Mouse (Mus musculus): ENCODE data around the gene Kdm5b. TPM values are rescaled to one million over a fixed set of nuclear protein-coding genes. Genes with fewer than 3 reads are reported as not detected.
A peak's percentile ranks its signal among the peaks of the same experiment; 100 is the strongest.

Gene Kdm5b
- total RNA-seq, 2 experiments from 2014 or later: 98.4 to 107 TPM

- intact Hi-C loops (cut with DNase I): no loop called here
- DNase-seq: no peak
These were observed 17.6 kb downstream of the Kdm5b start for GRCm38 (mm10) chr1:134577384-134578120.

DNA sequence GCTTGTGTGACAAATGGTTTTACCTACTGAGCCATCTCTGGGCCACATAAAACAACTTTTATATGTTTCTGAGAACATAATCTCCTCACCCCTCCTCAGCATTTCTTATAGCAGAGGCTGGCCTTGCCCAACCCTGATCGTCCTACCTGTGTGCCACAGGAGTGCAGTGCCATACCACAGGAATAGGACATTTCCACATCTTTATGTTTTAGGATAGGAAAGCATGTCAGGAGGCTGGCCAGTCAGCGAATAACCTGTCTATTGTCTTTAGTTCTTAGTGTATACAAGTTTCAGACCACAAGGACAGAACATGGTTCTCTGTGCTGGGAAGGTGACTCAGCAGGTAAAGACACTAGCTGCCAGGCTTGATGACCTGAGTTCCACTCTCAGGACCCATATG lies 20.8 kb downstream of the Kdm5b start:
- DNase-seq: no peak
- intact Hi-C loops (cut with DNase I): no loop called here

- DNase-seq: no peak
- intact Hi-C loops (cut with DNase I): no loop called here
These were observed 23.6 kb downstream of the Kdm5b start for GRCm38 (mm10) chr1:134583560-134583959.

DNA sequence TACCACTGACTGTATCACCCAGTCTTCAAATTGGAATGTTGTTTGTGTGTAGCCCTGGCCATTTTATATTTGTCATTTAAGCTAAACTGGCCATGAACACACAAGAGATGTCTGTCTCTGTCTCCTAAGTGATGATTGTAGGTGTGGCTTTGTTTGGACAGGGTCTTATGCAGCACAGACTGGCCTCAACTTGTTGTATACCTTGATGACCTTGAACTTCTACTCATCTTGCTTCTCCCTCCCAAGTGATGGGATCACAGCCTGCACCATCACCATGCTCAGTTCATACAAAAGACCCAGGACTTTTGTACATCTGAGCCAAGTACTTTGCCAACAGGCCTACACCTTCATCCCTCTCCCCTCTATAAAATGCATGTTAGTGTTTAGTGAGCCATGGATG lies 29.7 kb downstream of the Kdm5b start:
- DNase-seq: no peak
- intact Hi-C loops (cut with DNase I): no loop called here

DNA sequence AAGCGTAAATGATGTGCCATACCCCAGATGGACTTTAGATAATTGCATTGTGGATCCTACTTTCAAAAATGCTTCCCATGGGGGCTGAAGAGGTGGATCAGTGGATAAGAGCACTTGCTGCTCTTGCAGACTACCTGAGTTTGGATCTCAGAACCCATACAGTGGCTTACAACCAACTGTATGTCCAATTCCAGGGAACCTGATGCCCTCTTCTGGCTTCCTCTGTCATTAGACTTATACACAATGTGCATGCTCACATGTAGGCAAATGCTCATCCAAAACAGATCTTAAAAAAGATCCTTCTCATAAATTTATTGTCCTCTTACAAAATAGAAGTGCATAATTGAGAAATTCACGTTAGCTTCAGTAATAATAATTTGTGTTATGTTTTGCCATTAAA lies 31.8 kb downstream of the Kdm5b start:
- no peak for DNase-seq
- intact Hi-C loops (cut with DNase I): no loop called here

DNA sequence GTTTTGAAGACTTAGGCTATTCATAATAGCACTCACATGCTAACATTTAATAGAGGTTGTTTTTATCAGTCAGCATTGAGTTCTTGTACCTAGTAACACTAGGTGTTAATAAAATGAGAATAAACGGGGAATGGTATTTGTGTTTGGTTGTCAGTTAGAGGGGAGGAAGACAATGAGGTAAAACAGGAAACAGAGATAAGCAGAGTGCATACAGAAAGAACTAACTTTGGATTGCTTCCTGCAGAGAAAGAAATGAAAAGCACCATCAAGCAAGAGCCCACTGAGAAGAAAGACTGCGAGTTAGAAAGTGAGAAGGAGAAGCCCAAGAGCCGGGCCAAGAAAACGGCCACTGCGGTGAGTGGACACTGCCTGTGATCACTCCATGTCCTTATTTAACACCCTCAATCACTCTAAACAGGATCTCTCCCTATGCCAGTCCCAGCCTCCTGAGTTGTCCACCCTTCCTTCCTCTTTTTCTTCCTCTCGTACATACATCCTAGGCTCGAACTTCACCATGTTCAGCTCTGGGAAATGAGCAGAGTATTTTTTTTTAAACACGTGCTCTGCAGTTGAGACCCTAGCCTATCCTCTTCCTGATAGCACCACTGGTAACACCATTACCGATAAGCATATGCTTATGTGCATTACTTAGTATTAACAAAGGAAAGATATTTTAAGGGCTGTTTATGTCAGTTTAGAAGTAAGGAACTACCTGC lies 37.5 kb downstream of the Kdm5b start:
- intact Hi-C loops (cut with DNase I): no loop called here
- DNase-seq: no peak

GRCm38 (mm10) chr1:134604086-134604485 lies 44.1 kb downstream of the Kdm5b start:
- DNase-seq: no peak
- intact Hi-C loops (cut with DNase I): no loop called here

GRCm38 (mm10) chr1:134605670-134606069 lies 45.7 kb downstream of the Kdm5b start:
- DNase-seq: no peak
- intact Hi-C loops (cut with DNase I): no loop called here

- intact Hi-C loops (cut with DNase I): no loop called here
- no peak for DNase-seq
These were observed 46.4 kb downstream of the Kdm5b start for GRCm38 (mm10) chr1:134606381-134606780.

DNA sequence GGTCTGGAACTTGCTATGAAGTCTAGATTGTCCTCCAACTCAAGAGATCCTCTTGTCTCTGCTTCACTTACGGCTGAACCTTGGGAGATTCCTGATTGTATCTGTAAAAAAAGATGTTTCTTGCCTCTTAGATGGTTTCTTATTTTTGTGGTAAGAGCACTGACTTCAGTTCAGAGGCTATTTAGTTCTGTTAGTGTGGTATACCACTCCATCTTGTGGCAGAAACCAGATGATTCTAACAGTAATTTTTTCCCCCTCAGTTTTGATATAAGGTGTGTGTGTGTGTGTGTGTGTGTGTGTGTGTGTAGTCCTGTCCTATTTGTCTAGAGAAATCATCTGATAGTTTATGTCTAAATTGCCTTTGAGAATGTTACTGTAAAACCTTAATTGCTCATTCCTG lies 47.3 kb downstream of the Kdm5b start:
- intact Hi-C loops (cut with DNase I): no loop called here
- DNase-seq: no peak

DNA sequence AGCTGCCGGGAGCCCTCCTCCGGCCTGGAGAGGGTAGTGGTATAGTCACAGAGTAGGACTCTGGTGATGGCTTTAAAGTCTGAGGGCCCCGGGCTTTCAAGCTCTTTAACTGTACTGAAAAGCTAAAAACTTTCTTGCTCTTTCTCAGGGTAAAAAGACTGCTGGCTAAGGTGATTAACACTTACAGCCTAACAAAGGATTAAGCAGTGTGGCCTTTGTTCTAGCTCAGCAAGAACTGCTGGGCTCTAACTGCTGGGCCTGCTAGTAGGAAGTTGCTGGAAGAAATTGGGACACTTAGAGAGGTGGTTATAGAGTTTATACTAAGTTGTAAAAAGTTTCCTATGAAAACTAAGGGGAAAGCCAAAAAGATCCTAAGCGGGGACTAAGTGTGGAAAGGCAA lies 49.2 kb downstream of the Kdm5b start:
- intact Hi-C loops (cut with DNase I): no loop called here

DNA sequence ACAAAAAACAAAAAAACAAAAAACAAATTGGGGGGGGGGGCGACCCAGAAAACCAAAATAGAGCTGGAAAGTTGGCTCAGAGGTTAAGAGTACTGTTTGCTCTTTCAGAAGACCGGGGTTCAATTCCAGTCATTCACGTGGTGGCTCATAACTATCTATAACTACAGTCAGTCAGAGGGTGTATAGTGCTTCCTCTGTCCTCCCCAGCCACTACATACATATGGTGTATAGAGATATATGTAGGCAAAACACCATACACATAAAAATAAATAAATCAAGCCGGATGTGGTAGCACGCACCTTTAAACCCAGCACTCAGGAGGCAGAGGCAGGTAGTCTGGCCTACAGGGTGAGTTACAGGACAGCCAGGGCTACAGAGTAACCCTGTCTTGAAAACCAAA lies 54.6 kb downstream of the Kdm5b start:
- DNase-seq: no peak
- intact Hi-C loops (cut with DNase I): loop anchor here (10.0 kb wide), 1 partner anchor 140 kb away; no protein-coding TSS in a partner anchor

More for the DNA sequence above, 49.2 kb downstream of the Kdm5b start:
- no peak for DNase-seq

GRCm38 (mm10) chr1:134614988-134615387 lies 55.0 kb downstream of the Kdm5b start:
- intact Hi-C loops (cut with DNase I): loop anchor here (10.0 kb wide), 1 partner anchor 140 kb away; no protein-coding TSS in a partner anchor
- DNase-seq: no peak

GRCm38 (mm10) chr1:134617656-134618055 lies 57.7 kb downstream of the Kdm5b start:
- no peak for DNase-seq
- intact Hi-C loops (cut with DNase I): loop anchor here (10.0 kb wide), 1 partner anchor 143 kb away; no protein-coding TSS in a partner anchor

GRCm38 (mm10) chr1:134625325-134625724 lies 65.4 kb downstream of the Kdm5b start:
- intact Hi-C loops (cut with DNase I): no loop called here
- DNase-seq: no peak

DNA sequence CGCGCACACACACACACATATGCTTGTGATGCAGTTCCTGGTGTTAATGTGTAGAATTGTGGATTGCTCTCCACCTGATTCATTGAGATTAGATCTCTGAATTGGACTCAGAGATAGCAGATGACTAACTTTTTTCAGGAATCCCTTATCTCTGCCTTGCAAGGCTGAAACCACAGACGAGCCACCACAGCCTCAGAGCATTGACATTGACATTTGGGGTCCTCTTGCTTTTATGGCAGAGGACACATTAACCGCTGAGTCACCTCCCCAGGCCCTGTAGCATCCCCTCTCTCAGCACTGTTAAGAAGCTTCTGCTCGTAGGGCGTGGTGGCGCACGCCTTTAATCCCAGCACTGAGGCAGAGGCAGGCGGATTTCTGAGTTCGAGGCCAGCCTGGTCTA lies 69.5 kb downstream of the Kdm5b start:
- DNase-seq: no peak
- intact Hi-C loops (cut with DNase I): no loop called here

DNA sequence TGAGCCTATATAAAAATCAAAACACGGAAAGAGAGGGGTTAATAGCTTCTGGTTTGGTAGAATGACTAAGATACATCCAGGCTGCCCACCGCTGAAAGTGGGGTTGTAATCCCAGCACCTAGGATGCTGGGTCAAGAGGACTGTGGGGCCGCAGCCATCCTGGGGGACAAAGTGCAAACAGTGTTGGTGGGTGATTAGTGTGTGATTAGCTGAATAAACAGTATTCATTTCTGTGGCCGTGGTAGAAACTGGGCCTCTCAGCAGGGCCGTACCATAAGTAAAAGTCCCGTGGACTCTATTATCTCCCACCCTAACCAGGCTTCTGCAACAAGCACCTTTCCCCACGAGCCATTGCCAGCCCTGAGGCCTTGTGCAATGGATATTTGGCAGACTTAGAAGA lies 74.3 kb downstream of the Kdm5b start:
- intact Hi-C loops (cut with DNase I): no loop called here
- DNase-seq: no peak

DNA sequence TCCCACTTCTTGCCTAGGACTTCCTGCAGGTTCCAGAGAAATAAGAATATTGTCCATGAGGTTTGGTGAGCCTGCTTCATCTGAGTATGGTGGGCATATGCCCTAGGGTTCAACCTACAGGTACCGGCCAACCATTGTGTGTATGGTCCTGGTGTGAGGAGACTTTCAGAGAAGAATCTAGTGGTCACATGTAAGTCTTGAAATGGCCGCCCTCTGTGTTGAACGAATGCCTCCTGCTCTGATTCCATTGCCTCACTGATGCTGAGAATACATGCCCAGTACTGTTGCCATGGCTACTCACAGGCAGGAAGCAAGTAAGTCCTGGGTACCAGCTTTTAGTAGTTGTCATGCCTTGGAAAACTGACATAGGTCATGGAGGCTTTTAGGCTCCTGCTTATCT lies 76.3 kb downstream of the Kdm5b start:
- no peak for DNase-seq
- intact Hi-C loops (cut with DNase I): loop anchor here (5.0 kb wide), 1 partner anchor 201 kb away; no protein-coding TSS in a partner anchor

DNA sequence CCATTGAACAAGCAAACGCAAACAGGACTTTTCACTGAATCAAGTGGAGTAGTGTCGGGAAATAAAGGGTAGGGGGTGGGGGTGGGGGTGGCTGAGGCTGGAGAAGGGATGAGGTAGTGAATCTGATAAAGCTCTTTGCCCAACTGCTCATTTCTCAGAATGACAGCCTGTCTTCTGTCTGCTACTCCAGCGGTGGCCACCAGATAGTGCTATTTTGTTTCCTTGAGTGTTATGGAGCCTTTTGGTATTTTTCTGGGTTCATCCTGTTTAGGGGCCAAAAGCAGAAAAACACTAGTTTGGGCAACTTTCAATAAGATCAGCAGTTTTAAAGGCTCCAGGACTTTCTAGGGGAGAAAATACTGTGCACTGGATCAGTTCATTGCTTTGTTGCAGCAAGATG lies 76.7 kb downstream of the Kdm5b start:
- intact Hi-C loops (cut with DNase I): loop anchor here (5.0 kb wide), 1 partner anchor 201 kb away; no protein-coding TSS in a partner anchor

GRCm38 (mm10) chr1:134638041-134638440 lies 78.1 kb downstream of the Kdm5b start:
- intact Hi-C loops (cut with DNase I): loop anchor here (2.0 to 5.0 kb wide), 2 partner anchors 199 to 217 kb away; no protein-coding TSS in a partner anchor
- no peak for DNase-seq

More for the DNA sequence above, 76.7 kb downstream of the Kdm5b start:
- peak; percentile 44 for DNase-seq

DNA sequence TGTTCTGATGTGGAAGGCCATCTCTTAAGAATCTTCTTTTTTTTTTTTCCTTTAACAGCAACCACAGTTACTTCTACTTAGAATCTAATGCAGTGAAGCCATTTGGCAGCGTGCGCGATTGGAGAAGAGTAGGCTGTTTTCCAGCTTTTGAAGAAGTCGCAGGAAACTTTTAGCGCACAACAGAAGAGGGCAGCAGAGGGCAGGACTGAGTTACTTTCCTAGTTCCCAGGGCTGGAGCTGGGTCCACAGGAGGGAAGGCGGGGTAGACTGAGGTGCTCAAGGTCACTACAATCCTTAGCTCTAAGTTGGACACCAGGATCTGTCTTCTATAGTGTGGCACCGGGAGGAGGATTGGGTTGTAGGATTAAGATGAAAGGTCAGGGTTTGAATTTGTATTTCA lies 78.6 kb downstream of the Kdm5b start:
- intact Hi-C loops (cut with DNase I): loop anchor here (2.0 to 5.0 kb wide), 2 partner anchors 199 to 216 kb away; no protein-coding TSS in a partner anchor
- peak; percentile 70 for DNase-seq

DNA sequence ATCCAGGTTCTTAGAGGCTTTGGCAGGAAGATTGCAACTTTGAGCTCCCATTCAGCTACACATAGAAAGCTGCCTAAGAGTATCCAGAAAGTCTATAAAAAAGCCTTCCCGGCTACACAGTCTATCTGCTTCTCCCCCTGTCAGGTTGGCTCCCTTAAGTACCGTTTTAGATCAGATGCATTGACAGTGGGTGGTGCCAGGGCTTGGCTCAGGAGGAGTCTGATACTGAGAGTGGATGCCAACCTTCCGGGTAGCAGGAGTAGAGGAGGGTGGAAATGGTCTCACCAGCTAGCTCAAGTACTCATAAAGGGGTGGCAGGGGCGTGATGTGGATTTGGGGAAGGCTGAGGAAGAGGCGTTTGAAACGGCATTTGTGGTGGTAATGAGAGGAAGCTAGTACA lies 79.5 kb downstream of the Kdm5b start:
- DNase-seq: no peak
- intact Hi-C loops (cut with DNase I): loop anchor here (2.0 to 5.0 kb wide), 2 partner anchors 198 to 215 kb away; no protein-coding TSS in a partner anchor
